Mouse (Mus musculus): ENCODE data around the gene Txlna. TPM values are rescaled to one million over a fixed set of nuclear protein-coding genes. Genes with fewer than 3 reads are reported as not detected.

The Txlna gene
- polyA plus RNA-seq, 1 experiment from 2014 or later: 81.7 TPM

GRCm38 (mm10) chr4:129633852-129634251 lies 7.0 kb downstream of the Txlna start:
- no peak for DNase-seq (ENCODE audit: low spot score)
- no peak for ATAC-seq (replicated peaks; ENCODE audit: low FRiP score, low TSS enrichment, low read depth)
- H3K36me3 ChIP-seq (ENCODE audit: control insufficient read depth, insufficient read depth, low read length): peaks cover 98% of the 10 kb centered on the region
- H3K9ac ChIP-seq (ENCODE audit: low read length): no peak overlapping the region
- H3K9me3 ChIP-seq (ENCODE audit: control insufficient read depth, low read length): no peaks in the 10 kb centered on the region
- H3K4me3 ChIP-seq (ENCODE audit: low read depth, low read length): no peak overlapping the region
- WGBS: 85% methylated on average over 6 of the region's 6 CpGs
- no peaks in the 10 kb centered on the region for H3K27me3 ChIP-seq (replicated peaks; ENCODE audit: control insufficient read depth, insufficient read depth, low read length)
- peaks cover 5% of the 10 kb centered on the region for H3K4me1 ChIP-seq (replicated peaks; ENCODE audit: control insufficient read depth, insufficient read depth, low read length)
- no peak overlapping the region for H3K4me2 ChIP-seq (ENCODE audit: low read length)
- H3K27ac ChIP-seq (ENCODE audit: low read depth): no peak overlapping the region

- H3K36me3 ChIP-seq (ENCODE audit: control insufficient read depth, insufficient read depth, low read length): peaks cover 100% of the 10 kb centered on the region
- H3K4me2 ChIP-seq (ENCODE audit: low read length): no peak overlapping the region
- no peak overlapping the region for H3K4me3 ChIP-seq (ENCODE audit: low read depth, low read length)
- DNase-seq (ENCODE audit: low spot score) (no peak), ATAC-seq (replicated peaks; ENCODE audit: low FRiP score, low TSS enrichment, low read depth) (no peak)
- H3K4me1 ChIP-seq (replicated peaks; ENCODE audit: control insufficient read depth, insufficient read depth, low read length): no peaks in the 10 kb centered on the region
- H3K27me3 ChIP-seq (replicated peaks; ENCODE audit: control insufficient read depth, insufficient read depth, low read length): no peaks in the 10 kb centered on the region
- no peak overlapping the region for H3K27ac ChIP-seq (ENCODE audit: low read depth)
- 92% methylated on average over 12 of the region's 12 CpGs for WGBS
- no peak overlapping the region for H3K9ac ChIP-seq (ENCODE audit: low read length)
- no peaks in the 10 kb centered on the region for H3K9me3 ChIP-seq (ENCODE audit: control insufficient read depth, low read length)
These were observed 9.0 kb downstream of the Txlna start for GRCm38 (mm10) chr4:129631867-129632266.

GRCm38 (mm10) chr4:129630944-129631343 lies 9.9 kb downstream of the Txlna start:
- H3K36me3 ChIP-seq (ENCODE audit: control insufficient read depth, insufficient read depth, low read length): peaks cover 95% of the 10 kb centered on the region
- no peak for ATAC-seq (replicated peaks; ENCODE audit: low FRiP score, low TSS enrichment, low read depth)
- 75% methylated on average over 4 of the region's 4 CpGs for WGBS

GRCm38 (mm10) chr4:129626035-129626434 lies 14.8 kb downstream of the Txlna start:
- Histone ChIP-seq H3K9ac (ENCODE audit: low read length) (no peak overlapping the region), H3K4me2 (ENCODE audit: low read length) (no peak overlapping the region), H3K9me3 (ENCODE audit: control insufficient read depth, low read length) (no peaks in the 10 kb centered on the region), H3K36me3 (ENCODE audit: control insufficient read depth, insufficient read depth, low read length) (peaks cover 46% of the 10 kb centered on the region), H3K4me3 (ENCODE audit: low read depth, low read length) (no peak overlapping the region), H3K4me1 (replicated peaks; ENCODE audit: control insufficient read depth, insufficient read depth, low read length) (peaks cover 23% of the 10 kb centered on the region), H3K27me3 (replicated peaks; ENCODE audit: control insufficient read depth, insufficient read depth, low read length) (no peaks in the 10 kb centered on the region), H3K27ac (ENCODE audit: low read depth) (no peak overlapping the region)
- ATAC-seq (replicated peaks; ENCODE audit: low FRiP score, low TSS enrichment, low read depth): no peak
- no peak for DNase-seq (ENCODE audit: low spot score)
- WGBS: 78% methylated on average over 6 of the region's 6 CpGs

More at GRCm38 (mm10) chr4:129630944-129631343, 9.9 kb downstream of the Txlna start:
- DNase-seq (ENCODE audit: low spot score): no peak
- Histone ChIP-seq H3K9ac (ENCODE audit: low read length) (no peak overlapping the region), H3K4me3 (ENCODE audit: low read depth, low read length) (no peak overlapping the region), H3K27ac (ENCODE audit: low read depth) (no peak overlapping the region), H3K4me2 (ENCODE audit: low read length) (no peak overlapping the region), H3K4me1 (replicated peaks; ENCODE audit: control insufficient read depth, insufficient read depth, low read length) (no peaks in the 10 kb centered on the region), H3K9me3 (ENCODE audit: control insufficient read depth, low read length) (no peaks in the 10 kb centered on the region), H3K27me3 (replicated peaks; ENCODE audit: control insufficient read depth, insufficient read depth, low read length) (no peaks in the 10 kb centered on the region)

GRCm38 (mm10) chr4:129625496-129625895 lies 15.4 kb downstream of the Txlna start:
- H3K27ac ChIP-seq (ENCODE audit: low read depth): peak overlapping the region; percentile 81; the same call in 1 of the 2 replicates
- H3K9me3 ChIP-seq (ENCODE audit: control insufficient read depth, low read length): no peaks in the 10 kb centered on the region
- ATAC-seq (replicated peaks; ENCODE audit: low FRiP score, low TSS enrichment, low read depth): no peak
- DNase-seq (ENCODE audit: low spot score): no peak
- H3K4me2 ChIP-seq (ENCODE audit: low read length): peak overlapping the region; percentile 83
- 48% methylated on average over 4 of the region's 4 CpGs for WGBS
- H3K4me1 ChIP-seq (replicated peaks; ENCODE audit: control insufficient read depth, insufficient read depth, low read length): peaks cover 23% of the 10 kb centered on the region
- peaks cover 40% of the 10 kb centered on the region for H3K36me3 ChIP-seq (ENCODE audit: control insufficient read depth, insufficient read depth, low read length)
- H3K9ac ChIP-seq (ENCODE audit: low read length): peak overlapping the region; percentile 6; the same call in 1 of the 2 replicates
- H3K4me3 ChIP-seq (ENCODE audit: low read depth, low read length): no peak overlapping the region
- no peaks in the 10 kb centered on the region for H3K27me3 ChIP-seq (replicated peaks; ENCODE audit: control insufficient read depth, insufficient read depth, low read length)

- DNase-seq (ENCODE audit: low spot score) (peak; percentile 66), ATAC-seq (replicated peaks; ENCODE audit: low FRiP score, low TSS enrichment, low read depth) (no peak; the same call in 1 of the 2 replicates)
- Histone ChIP-seq H3K27me3 (replicated peaks; ENCODE audit: control insufficient read depth, insufficient read depth, low read length) (no peaks in the 10 kb centered on the region), H3K9ac (ENCODE audit: low read length) (peak overlapping the region; percentile 36), H3K4me2 (ENCODE audit: low read length) (peak overlapping the region; percentile 83), H3K4me1 (replicated peaks; ENCODE audit: control insufficient read depth, insufficient read depth, low read length) (peaks cover 23% of the 10 kb centered on the region), H3K36me3 (ENCODE audit: control insufficient read depth, insufficient read depth, low read length) (peaks cover 35% of the 10 kb centered on the region), H3K4me3 (ENCODE audit: low read depth, low read length) (peak overlapping the region; percentile 73), H3K27ac (ENCODE audit: low read depth) (peak overlapping the region; percentile 81), H3K9me3 (ENCODE audit: control insufficient read depth, low read length) (no peaks in the 10 kb centered on the region)
- 4% methylated on average over 6 of the region's 6 CpGs for WGBS
These were observed 15.9 kb downstream of the Txlna start for GRCm38 (mm10) chr4:129625029-129625370.

GRCm38 (mm10) chr4:129624281-129625028 lies 16.4 kb downstream of the Txlna start:
- Histone ChIP-seq H3K9me3 (ENCODE audit: control insufficient read depth, low read length) (no peaks in the 10 kb centered on the region), H3K36me3 (ENCODE audit: control insufficient read depth, insufficient read depth, low read length) (peaks cover 30% of the 10 kb centered on the region), H3K4me2 (ENCODE audit: low read length) (peak overlapping the region; percentile 83), H3K4me1 (replicated peaks; ENCODE audit: control insufficient read depth, insufficient read depth, low read length) (peaks cover 23% of the 10 kb centered on the region), H3K4me3 (ENCODE audit: low read depth, low read length) (peak overlapping the region; percentile 73), H3K27ac (ENCODE audit: low read depth) (peak overlapping the region; percentile 81), H3K9ac (ENCODE audit: low read length) (peak overlapping the region; percentile 74), H3K27me3 (replicated peaks; ENCODE audit: control insufficient read depth, insufficient read depth, low read length) (no peaks in the 10 kb centered on the region)
- ATAC-seq (replicated peaks; ENCODE audit: low FRiP score, low TSS enrichment, low read depth) (peak; percentile 87), DNase-seq (ENCODE audit: low spot score) (peak; percentile 84)
- 1% methylated on average over 18 of the region's 18 CpGs for WGBS

GRCm38 (mm10) chr4:129623681-129624091 lies 17.2 kb downstream of the Txlna start, which contains the start of gene Ccdc28b:
TSS of gene Ccdc28b (minus strand) at chr4:129623947.
- WGBS: under 1% methylated on average over 10 of the region's 10 CpGs
- peak within 1 kb of the TSS; percentile 83 for H3K4me2 ChIP-seq (ENCODE audit: low read length)
- H3K4me1 ChIP-seq (replicated peaks; ENCODE audit: control insufficient read depth, insufficient read depth, low read length): peaks cover 23% of the 10 kb centered on the region
- peak within 1 kb of the TSS; percentile 73 for H3K4me3 ChIP-seq (ENCODE audit: low read depth, low read length)
- H3K36me3 ChIP-seq (ENCODE audit: control insufficient read depth, insufficient read depth, low read length): peaks cover 22% of the 10 kb centered on the region
- ATAC-seq (replicated peaks; ENCODE audit: low FRiP score, low TSS enrichment, low read depth) (peak; percentile 7; the same call in 1 of the 2 replicates), DNase-seq (ENCODE audit: low spot score) (peak; percentile 79)
- H3K27me3 ChIP-seq (replicated peaks; ENCODE audit: control insufficient read depth, insufficient read depth, low read length): no peaks in the 10 kb centered on the region
- no peaks in the 10 kb centered on the region for H3K9me3 ChIP-seq (ENCODE audit: control insufficient read depth, low read length)
- peak within 1 kb of the TSS; percentile 81 for H3K27ac ChIP-seq (ENCODE audit: low read depth)
- peak within 1 kb of the TSS; percentile 74 for H3K9ac ChIP-seq (ENCODE audit: low read length)

All from intestine, embryonic 14.5 days (tissue).